Mouse (Mus musculus): ENCODE measurements around the gene Ush1c.

DNA sequence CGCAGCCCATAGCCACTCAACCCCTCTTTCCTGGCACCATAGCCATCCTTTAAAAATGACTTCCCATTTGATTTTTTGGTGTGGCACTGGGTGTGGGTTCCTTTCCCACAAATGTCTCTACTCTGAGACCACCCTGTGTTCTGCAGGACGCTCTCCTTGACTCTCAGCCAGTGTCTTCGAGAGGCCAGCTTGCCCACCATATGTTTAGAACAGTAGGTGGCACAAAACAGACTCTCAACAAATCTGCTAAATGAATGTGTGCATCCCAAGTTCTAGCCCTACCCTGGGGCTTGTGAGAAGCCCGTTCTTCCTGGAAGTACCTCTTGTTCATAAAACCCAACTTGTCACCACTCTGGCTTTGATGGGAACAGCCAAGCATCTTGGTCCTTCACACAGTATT lies 1.8 kb upstream of the Ush1c start:
- TF ChIP-seq CTCF (IDR thresholded peaks at IDR 0.05; ENCODE audit: control insufficient read depth, insufficient read depth, low read length) (no peak), POLR2A (IDR thresholded peaks at IDR 0.05; ENCODE audit: borderline replicate concordance, control insufficient read depth, low read depth, low read length) (no peak)
